Mouse (Mus musculus): ENCODE measurements around the gene Elf4.

- no peak for TF ChIP-seq CTCF (IDR thresholded peaks at IDR 0.05; ENCODE audit: extremely low read depth, insufficient read length, insufficient replicate concordance, low read depth, low read length)
- no peak for TF ChIP-seq POLR2A (IDR thresholded peaks at IDR 0.05; ENCODE audit: low read depth, low read length)
These were observed 48.6 kb downstream of the Elf4 start for GRCm38 (mm10) chrX:48414291-48414690.

Data from small intestine, adult 2 months (tissue).